Mouse (Mus musculus): ENCODE measurements around the gene Sh3bp4. TPM values are rescaled to one million over a fixed set of nuclear protein-coding genes. Genes with fewer than 3 reads are reported as not detected.

The Sh3bp4 gene
- total RNA-seq, 2 experiments from 2014 or later: 24.4 to 25.9 TPM

GRCm38 (mm10) chr1:89088748-89089288 lies 18.6 kb downstream of the Sh3bp4 start:
- no peak for DNase-seq (ENCODE audit: extremely low spot score in 1 of 2, low spot score in 2 of 2)
- intact Hi-C loops (cut with DNase I): no loop called here

- intact Hi-C loops (cut with DNase I): no loop called here
- DNase-seq (ENCODE audit: extremely low spot score in 1 of 2, low spot score in 2 of 2): peak in 1 of 2 experiments; percentile 13
These were observed 19.8 kb downstream of the Sh3bp4 start for GRCm38 (mm10) chr1:89089821-89090600.

GRCm38 (mm10) chr1:89090676-89091075 lies 20.5 kb downstream of the Sh3bp4 start:
- intact Hi-C loops (cut with DNase I): no loop called here

DNA sequence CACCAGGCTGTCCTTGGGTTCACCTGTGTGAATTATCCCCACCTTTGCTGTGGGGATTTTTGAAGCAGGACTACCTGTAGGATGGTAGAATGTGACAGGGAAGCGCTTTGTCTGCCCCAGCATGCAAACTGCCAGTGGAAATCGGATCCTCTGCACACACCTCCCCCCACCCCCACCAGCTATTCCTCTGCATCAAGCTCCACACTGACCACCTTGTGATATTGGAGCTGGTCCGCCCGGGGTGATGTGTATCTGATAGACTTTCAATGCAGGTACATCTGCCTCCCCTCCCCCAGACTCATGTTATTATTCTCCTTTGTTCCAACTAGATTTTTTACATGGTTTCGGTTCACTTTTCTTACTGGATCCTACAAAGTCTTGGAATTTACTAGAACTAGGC lies 21.8 kb downstream of the Sh3bp4 start:
- peak in 1 of 2 experiments; percentile 20 for DNase-seq (ENCODE audit: extremely low spot score in 1 of 2, low spot score in 2 of 2)
- intact Hi-C loops (cut with DNase I): no loop called here

More at GRCm38 (mm10) chr1:89090676-89091075, 20.5 kb downstream of the Sh3bp4 start:
- DNase-seq (ENCODE audit: extremely low spot score in 1 of 2, low spot score in 2 of 2): peak in 1 of 2 experiments; percentile 14

DNA sequence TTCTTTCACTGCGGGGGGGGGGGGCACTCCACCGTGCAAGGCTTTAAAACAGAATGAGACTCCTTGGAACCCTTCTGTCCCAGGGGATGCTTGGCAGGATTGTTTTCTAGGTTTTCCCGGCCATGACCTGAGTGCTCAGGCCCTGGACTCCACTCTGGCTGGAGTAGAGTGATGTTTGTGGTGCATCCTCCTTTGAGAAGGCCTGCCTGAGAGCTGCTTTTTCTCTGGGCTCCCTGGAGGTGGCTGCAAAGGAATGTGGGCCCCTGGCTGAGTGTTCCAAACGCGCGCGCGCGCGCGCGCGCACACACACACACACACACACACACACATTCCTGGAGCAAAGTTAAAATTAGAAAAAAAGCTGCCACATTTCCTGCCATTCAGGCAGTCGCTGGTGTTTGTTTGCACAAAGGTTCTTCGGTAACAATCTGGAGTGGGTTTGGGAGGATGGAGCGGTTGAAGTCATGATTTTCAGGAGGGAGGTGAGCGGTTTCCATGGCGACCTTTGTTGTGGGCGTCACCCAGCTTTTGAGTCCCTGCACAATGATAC lies 22.3 kb downstream of the Sh3bp4 start:
- DNase-seq (ENCODE audit: extremely low spot score in 1 of 2, low spot score in 2 of 2): peak; percentile 60 to 78
- intact Hi-C loops (cut with DNase I): no loop called here

DNA sequence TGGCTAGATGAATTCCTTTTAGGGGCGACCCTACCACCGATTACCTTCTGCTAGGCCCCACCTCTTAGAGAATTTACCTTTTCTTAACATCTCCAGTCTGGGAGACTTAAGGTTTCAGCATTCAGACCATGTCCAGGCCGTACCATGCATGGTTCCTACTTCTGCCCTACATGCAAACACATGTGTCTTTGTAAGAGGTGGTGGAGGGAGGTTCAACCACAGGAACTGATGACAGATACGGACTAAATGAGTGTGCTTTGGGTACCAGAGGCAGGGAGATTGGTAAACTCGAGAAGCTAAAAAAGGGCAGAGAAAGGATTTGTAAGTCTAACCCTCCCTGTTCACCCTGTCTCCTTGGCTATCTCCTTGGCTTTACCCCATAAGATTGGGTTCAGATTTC lies 23.5 kb downstream of the Sh3bp4 start:
- no peak for DNase-seq (ENCODE audit: extremely low spot score in 1 of 2, low spot score in 2 of 2)
- intact Hi-C loops (cut with DNase I): no loop called here

GRCm38 (mm10) chr1:89094416-89094815 lies 24.2 kb downstream of the Sh3bp4 start:
- intact Hi-C loops (cut with DNase I): no loop called here
- no peak for DNase-seq (ENCODE audit: extremely low spot score in 1 of 2, low spot score in 2 of 2)

GRCm38 (mm10) chr1:89095642-89096424 lies 25.6 kb downstream of the Sh3bp4 start:
- intact Hi-C loops (cut with DNase I): no loop called here
- no peak for DNase-seq (ENCODE audit: extremely low spot score in 1 of 2, low spot score in 2 of 2)

DNA sequence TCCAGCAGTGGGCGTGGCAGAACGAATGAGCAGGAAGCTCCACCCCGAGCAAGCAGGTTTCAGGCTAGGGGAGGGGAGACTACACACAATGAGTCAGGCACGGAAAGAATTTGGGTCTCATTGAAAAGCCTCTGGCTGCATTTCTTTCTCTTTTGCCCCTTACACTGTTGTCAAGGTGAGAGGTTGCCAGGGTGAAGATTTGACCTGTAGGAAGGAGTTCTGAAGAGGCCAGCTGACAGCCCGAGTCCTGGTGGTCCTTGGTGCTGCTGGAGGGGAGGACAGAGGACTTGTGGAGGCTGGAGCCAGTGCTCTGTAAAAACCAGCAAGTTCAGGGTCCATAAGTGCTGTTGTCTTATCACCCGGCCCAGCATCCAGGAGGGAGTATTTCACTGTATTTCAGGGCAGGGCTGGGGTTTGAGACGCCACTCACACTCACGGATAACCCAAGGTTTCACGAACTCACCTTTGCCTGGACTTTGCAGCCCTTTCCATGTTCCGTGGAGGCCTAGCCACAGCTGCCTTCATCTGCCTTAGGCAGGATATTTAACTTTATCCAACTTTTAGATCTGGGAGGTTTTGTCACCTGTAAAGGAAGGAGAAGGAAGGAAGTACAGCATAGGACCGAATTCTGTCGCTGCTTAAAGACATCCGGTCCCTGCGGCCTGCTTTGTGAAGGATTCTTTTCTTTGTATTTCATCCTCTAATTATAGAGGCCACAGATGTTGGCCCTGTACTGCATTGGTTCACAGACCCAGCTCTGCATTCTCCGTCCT lies 32.2 kb downstream of the Sh3bp4 start:
- peak in 1 of 2 experiments; percentile 30 for DNase-seq (ENCODE audit: extremely low spot score in 1 of 2, low spot score in 2 of 2)
- intact Hi-C loops (cut with DNase I): no loop called here

DNA sequence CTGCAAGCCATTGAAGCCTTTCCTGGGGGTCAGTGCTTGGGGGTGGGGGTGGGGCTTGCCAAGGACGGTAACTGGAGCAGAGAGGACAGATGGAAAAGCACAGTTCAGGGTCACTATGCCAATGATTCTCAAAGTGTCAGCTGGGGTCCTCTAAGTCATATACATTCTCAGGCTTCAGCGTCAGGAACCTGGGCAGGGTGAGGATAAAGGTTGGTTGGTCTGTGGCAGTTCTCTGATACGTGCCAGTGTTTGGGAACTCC lies 32.7 kb downstream of the Sh3bp4 start:
- intact Hi-C loops (cut with DNase I): no loop called here
- DNase-seq (ENCODE audit: extremely low spot score in 1 of 2, low spot score in 2 of 2): no peak

GRCm38 (mm10) chr1:89103505-89103904 lies 33.3 kb downstream of the Sh3bp4 start:
- intact Hi-C loops (cut with DNase I): no loop called here
- peak in 1 of 2 experiments; percentile 17 for DNase-seq (ENCODE audit: extremely low spot score in 1 of 2, low spot score in 2 of 2)

GRCm38 (mm10) chr1:89104066-89104765 lies 34.0 kb downstream of the Sh3bp4 start:
- intact Hi-C loops (cut with DNase I): no loop called here
- DNase-seq (ENCODE audit: extremely low spot score in 1 of 2, low spot score in 2 of 2): peak in 1 of 2 experiments; percentile 50

DNA sequence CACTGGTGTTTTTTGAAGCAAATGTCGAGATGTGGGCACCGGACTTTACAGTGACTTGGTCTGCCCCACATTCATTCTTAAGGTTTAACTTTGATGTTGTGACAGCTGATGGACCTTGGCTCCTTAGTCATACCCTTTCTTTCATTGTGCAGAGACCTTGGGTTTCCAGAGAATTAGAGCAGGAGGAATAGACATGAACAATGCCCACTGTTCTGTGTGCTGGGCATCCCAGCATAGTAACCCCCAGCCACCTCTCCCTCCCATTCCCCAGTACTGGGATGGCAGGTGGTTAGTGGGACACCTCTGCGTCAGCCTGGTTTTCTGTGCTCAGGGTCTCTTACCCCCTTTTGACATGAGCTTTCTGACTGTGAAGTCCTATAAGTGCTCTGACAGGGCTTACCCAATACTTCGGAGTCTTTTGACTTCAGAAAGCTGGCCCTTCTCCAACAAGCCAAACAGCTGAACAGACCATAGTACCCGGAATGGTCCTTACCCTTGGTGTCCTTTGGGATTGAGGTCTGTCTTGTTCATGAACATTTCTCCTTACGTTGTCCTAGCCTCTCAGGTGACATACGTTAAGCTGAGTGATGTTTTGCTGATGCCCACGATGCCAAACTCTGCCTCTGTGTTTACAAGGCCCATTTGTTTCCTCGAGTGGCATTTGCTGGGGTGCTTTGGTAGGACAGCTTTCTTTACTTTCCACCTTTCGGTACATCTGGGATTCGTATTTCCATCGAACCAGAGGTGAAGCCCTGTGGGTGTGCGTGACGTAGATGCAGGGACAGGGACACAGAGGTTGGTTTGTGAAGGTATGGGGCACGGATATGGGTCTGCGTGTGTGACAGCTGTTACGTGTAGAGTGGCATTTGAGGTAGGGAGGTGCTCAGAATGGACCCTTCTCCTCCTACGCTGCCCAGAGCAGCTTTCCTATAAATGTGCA lies 35.9 kb downstream of the Sh3bp4 start:
- peak in 1 of 2 experiments; percentile 11 for DNase-seq (ENCODE audit: extremely low spot score in 1 of 2, low spot score in 2 of 2)
- intact Hi-C loops (cut with DNase I): no loop called here

DNA sequence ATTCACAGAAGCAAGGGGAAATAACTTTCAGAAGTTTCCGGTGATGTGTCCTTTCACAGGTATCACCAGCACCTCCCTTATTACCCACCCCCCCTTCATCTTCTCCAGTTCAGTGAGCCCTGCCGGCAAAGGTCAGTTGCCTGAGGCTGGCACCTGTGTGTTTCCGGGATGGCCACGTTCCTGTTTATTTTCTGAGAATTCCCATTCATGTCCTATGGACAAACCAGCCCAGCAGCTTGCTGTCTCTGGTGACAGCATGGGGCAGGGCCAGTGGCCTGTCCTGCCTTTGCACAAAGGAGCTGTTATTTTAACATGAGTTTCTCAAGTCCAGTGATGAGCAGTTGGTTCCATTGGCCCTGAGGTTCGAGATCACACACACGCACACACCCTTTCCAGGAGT lies 37.3 kb downstream of the Sh3bp4 start:
- intact Hi-C loops (cut with DNase I): no loop called here
- DNase-seq (ENCODE audit: extremely low spot score in 1 of 2, low spot score in 2 of 2): peak in 1 of 2 experiments; percentile 18

DNA sequence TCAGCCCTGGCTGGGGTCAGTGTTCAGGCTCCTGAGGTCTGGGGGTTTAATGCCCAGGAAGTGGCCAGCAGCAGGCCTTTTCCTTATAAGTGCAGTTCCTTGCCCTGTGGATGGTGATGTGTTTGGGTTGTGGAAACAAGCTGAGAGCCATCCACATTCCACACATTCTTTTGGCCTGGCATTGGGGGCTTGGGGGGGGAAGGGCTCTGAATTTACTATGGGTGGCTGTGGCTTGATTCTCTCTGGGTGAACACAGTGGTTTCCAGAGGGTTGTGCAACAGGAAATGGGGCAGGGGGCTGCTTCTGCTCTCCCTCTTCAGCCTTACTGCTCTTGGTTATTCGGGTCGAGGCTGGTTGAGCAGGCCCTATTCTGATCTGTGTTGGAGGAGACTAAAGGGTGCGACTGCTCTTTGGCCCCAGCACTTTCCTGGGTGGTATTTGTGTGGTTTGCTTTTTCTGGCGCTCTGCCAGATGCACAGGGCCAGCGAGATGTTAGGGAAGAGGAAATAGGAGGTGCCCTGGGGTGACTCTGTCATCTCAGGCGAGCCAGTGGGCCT lies 38.2 kb downstream of the Sh3bp4 start:
- DNase-seq (ENCODE audit: extremely low spot score in 1 of 2, low spot score in 2 of 2): peak in 1 of 2 experiments; percentile 65
- intact Hi-C loops (cut with DNase I): no loop called here

- no peak for DNase-seq (ENCODE audit: extremely low spot score in 1 of 2, low spot score in 2 of 2)
- intact Hi-C loops (cut with DNase I): no loop called here
These were observed 39.6 kb downstream of the Sh3bp4 start for GRCm38 (mm10) chr1:89109767-89110166.

Measured in left cerebral cortex, postnatal 10 days (tissue).